ENCODE assay signal across 13 mouse cellular contexts in the genomic region with DNA sequence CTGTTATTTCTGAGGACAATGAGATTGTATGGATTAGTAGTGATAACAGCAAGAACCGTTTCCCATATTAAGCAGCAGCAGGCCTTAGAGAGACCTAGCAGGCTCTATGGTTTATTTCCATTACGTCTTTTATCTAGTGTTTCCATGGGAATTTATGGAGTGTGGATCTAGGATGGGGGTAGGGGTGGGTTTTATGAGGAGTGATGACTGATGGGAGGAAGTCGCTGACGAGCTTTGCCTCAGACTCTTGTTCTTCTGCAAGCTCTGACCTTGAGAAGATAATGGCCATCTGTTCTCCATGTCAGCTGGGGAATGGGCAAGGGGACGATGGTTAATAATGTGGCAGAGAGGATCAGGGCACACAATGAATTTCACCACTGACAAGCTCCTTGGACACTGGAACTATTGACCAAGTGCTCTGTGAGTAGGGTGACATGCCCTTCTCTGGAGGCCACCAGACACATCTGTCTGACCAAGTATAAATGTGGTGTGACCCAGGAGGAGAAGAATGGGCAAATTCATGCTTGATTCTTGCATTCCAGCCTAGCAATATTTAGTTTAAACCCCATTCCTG.
"Had no signal": no experiment of that assay in that cellular context is flagged by ENCODE, and none has a peak within 500 bp of the region (broad histone marks: within the 10 kb centered on the region; RNA-seq: fewer than 3 reads in every experiment).

No protein-coding gene starts in this region.

- H3K27me3 ChIP-seq: liver, embryonic 15.5 days; midbrain, embryonic 15.5 days; neural tube, embryonic 12.5 days; stomach, embryonic 15.5 days had no signal

- H3K9ac ChIP-seq: liver, embryonic 15.5 days; midbrain, embryonic 15.5 days; neural tube, embryonic 12.5 days; stomach, embryonic 15.5 days had no signal

- H3K36me3 ChIP-seq: limb, embryonic 10.5 days; liver, embryonic 15.5 days; midbrain, embryonic 15.5 days; neural tube, embryonic 12.5 days; stomach, embryonic 15.5 days had no signal

- H3K27ac ChIP-seq: left cerebral cortex, adult 2 months; limb, embryonic 10.5 days; liver, embryonic 15.5 days; midbrain, embryonic 15.5 days; neural tube, embryonic 12.5 days; stomach, embryonic 15.5 days had no signal

- DNase-seq: kidney, adult 8-10 months; kidney, postnatal 25 days; right cerebral cortex, postnatal 14 days; thymus, adult 2 months; thymus, postnatal 25 days had no signal

- H3K4me1 ChIP-seq: liver, embryonic 15.5 days; midbrain, embryonic 15.5 days; neural tube, embryonic 12.5 days; stomach, embryonic 15.5 days had no signal

- H3K4me2 ChIP-seq: liver, embryonic 11.5 days; liver, embryonic 15.5 days; midbrain, embryonic 15.5 days; neural tube, embryonic 12.5 days; stomach, embryonic 15.5 days had no signal

- ATAC-seq: intestine, postnatal 0 days; midbrain, embryonic 15.5 days had no signal

- H3K9me3 ChIP-seq: limb, embryonic 10.5 days; liver, embryonic 15.5 days; midbrain, embryonic 15.5 days; neural tube, embryonic 12.5 days; stomach, embryonic 15.5 days had no signal

- H3K4me3 ChIP-seq: left cerebral cortex, adult 2 months; limb, embryonic 10.5 days; liver, embryonic 15.5 days; midbrain, embryonic 15.5 days; neural tube, embryonic 12.5 days; stomach, embryonic 15.5 days had no signal
